Mouse (Mus musculus) heart, postnatal 0 days (tissue): ENCODE results near the gene Msh5. TPM values are rescaled to one million over a fixed set of nuclear protein-coding genes. Genes with fewer than 3 reads are reported as not detected.
"Not testable (repeated sequence)": the region's sequence is repeated elsewhere in the genome, so short reads cannot be mapped to it uniquely, and the experiment has no call there.

Experiments used
- ATAC-seq: fragments of 200-750 bp; cut with Nextera tagmentation; 2 replicates; pipeline ENCODE4 v1.8.0; 2017; ENCODE audit warnings: low read depth, moderate number of reproducible peaks, moderate library complexity; ENCODE audit not compliant: insufficient read depth
- DNase-seq: peaks from one replicate; pipeline ENCODE4 v3.0.0-alpha.2; 2016; ENCODE audit warnings: low spot score
- H3K27ac ChIP-seq: fragments of 300-500 bp; sonication (generic); 2 replicates; pipeline ENCODE4 v1.5.1; 2014; ENCODE audit warnings: low read depth, mild to moderate bottlenecking
- H3K27me3 ChIP-seq: fragments of 300-500 bp; sonication (generic); 2 replicates; pipeline ENCODE4 v1.6.1; 2014; ENCODE audit warnings: low read length, mixed read lengths; ENCODE audit not compliant: control insufficient read depth, insufficient read depth
- H3K36me3 ChIP-seq: fragments of 300-500 bp; sonication (generic); replicated peaks from 2 replicates; pipeline ENCODE4 v1.6.1; 2014; ENCODE audit warnings: low read length, mixed read lengths; ENCODE audit not compliant: control insufficient read depth, insufficient read depth
- H3K4me1 ChIP-seq: fragments of 300-500 bp; sonication (generic); 2 replicates; pipeline ENCODE4 v1.6.1; 2014; ENCODE audit warnings: antibody characterized with exemption; ENCODE audit not compliant: control insufficient read depth, insufficient read depth
- H3K4me2 ChIP-seq: fragments of 300-500 bp; sonication (generic); 2 replicates; pipeline ENCODE4 v1.6.1; 2014; ENCODE audit warnings: low read depth, mild to moderate bottlenecking, low read length, moderate library complexity
- H3K4me3 ChIP-seq: fragments of 300-500 bp; sonication (generic); 2 replicates; pipeline ENCODE4 v1.5.1; 2014; ENCODE audit warnings: low read depth, low read length
- H3K9ac ChIP-seq: fragments of 300-500 bp; sonication (generic); replicated peaks from 2 replicates; pipeline ENCODE4 v1.6.1; 2014; ENCODE audit warnings: low read depth, low read length, mixed read lengths
- H3K9me3 ChIP-seq: fragments of 300-500 bp; sonication (generic); replicated peaks from 2 replicates; pipeline ENCODE4 v1.6.1; 2016; ENCODE audit warnings: low read length; ENCODE audit not compliant: control insufficient read depth
- CTCF ChIP-seq: IDR thresholded peaks from 2 replicates; pipeline ENCODE4 v1.5.1; 2016; ENCODE audit warnings: antibody characterized with exemption, control low read depth, low read depth
- EP300 ChIP-seq: IDR thresholded peaks from 2 replicates; pipeline ENCODE4 v1.6.1; 2016; ENCODE audit warnings: antibody characterized with exemption, low read depth
- WGBS: fragments of 180-500 bp; shearing (Covaris S2); extraction: QIAGEN DNeasy Blood & Tissue Kit; methylation state at CpG from one replicate; pipeline ENCODE4 v1.1.7; 2014; 5-methylcytosine and 5-hydroxymethylcytosine counted together
- polyA plus RNA-seq: library from polyadenylated mRNA; unstranded; fragments of >200 nt; fragmentation: Nextera tagmentation; extraction: Ambion mirVana; gene quantifications from 2 replicates; pipeline ENCODE4 v1.2.1, GENCODE M21; 2015
- total RNA-seq: library from RNA; depleted of rRNA; stranded (reverse); fragments of >200 nt; gene quantifications from 2 replicates; pipeline ENCODE4 v1.2.3, GENCODE M21; 2014; ENCODE audit warnings: low replicate concordance

Msh5 gene
- total and polyA plus RNA-seq, 2 experiments from 2014 or later: 1.2 to 1.4 TPM

- peak overlapping the region; percentile 98 for H3K4me2 ChIP-seq
- no peak for DNase-seq
- H3K4me3 ChIP-seq: no peak overlapping the region
- no peak overlapping the region for H3K9ac ChIP-seq
- TF ChIP-seq EP300 (no peak), CTCF (no peak)
- ATAC-seq: no peak
- H3K27ac ChIP-seq: no peak overlapping the region
- peaks cover 35% of the 10 kb centered on the region for H3K36me3 ChIP-seq
- 60% methylated on average over 9 of the region's 9 CpGs for WGBS
- H3K9me3 ChIP-seq: no peaks in the 10 kb centered on the region
- H3K27me3 ChIP-seq: no peaks in the 10 kb centered on the region
- peaks cover 29% of the 10 kb centered on the region for H3K4me1 ChIP-seq
Measured at GRCm38 (mm10) chr17:35003022-35003838, 43.3 kb downstream of the Msh5 start.

GRCm38 (mm10) chr17:35002153-35002865, 44.2 kb downstream of the Msh5 start:
- Histone ChIP-seq H3K9ac (peak overlapping the region; percentile 88), H3K4me3 (peak overlapping the region; percentile 97)

GRCm38 (mm10) chr17:35001452-35002152, 44.9 kb downstream of the Msh5 start:
- Histone ChIP-seq H3K4me3 (peak overlapping the region; percentile 97), H3K4me2 (peak overlapping the region; percentile 98), H3K36me3 (peaks cover 36% of the 10 kb centered on the region), H3K27me3 (no peaks in the 10 kb centered on the region), H3K9ac (peak overlapping the region; percentile 88), H3K4me1 (peaks cover 29% of the 10 kb centered on the region), H3K27ac (peak overlapping the region; percentile 99), H3K9me3 (no peaks in the 10 kb centered on the region)
- TF ChIP-seq EP300: no peak
- no peak for TF ChIP-seq CTCF
- peak; percentile 24 for DNase-seq
- 1% methylated on average over 35 of the region's 35 CpGs for WGBS
- ATAC-seq: no peak

More at GRCm38 (mm10) chr17:35002153-35002865, 44.2 kb downstream of the Msh5 start:
- Histone ChIP-seq H3K27ac (peak overlapping the region; percentile 99), H3K4me2 (peak overlapping the region; percentile 98), H3K9me3 (no peaks in the 10 kb centered on the region), H3K36me3 (peaks cover 36% of the 10 kb centered on the region), H3K27me3 (no peaks in the 10 kb centered on the region), H3K4me1 (peaks cover 29% of the 10 kb centered on the region)
- ATAC-seq (no peak), DNase-seq (peak; percentile 36)
- TF ChIP-seq EP300: no peak
- no peak for TF ChIP-seq CTCF
- 9% methylated on average over 12 of the region's 12 CpGs for WGBS

DNA sequence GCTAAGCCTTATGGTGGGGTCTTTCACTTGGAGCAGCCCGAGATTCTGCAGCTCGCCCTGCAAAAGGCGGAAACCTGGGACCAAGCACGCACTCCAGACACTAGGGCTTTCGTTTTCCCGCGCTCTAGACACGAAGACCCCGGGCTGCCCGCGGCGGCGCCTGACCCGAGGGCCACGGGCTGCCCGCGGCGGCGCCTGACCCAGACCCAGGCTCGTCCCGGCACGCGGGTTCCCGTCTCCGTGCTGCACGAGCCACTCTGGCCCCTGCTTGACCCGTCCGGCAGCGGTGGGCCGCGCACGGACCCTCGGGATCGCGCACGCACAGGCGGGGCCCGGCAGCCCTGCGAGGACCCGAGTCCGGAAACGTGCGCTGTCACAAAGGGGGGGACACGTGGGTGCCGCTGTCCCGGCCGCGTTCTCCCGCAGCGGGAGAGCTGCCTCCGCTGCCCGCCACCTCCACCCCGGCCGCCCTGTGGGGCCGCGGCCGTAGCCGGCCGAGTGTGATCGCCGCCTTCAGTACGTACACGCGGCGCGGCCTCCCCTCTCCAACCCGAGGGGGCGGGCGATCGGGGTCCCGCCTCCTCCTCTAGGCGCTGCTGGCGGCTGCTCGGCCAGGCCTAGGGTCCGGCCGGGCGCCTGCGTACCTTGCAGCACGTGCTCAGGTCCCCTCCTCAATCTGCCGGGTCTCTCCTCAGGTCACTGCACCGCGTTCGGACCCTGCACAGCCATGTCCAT, 45.7 kb downstream of the Msh5 start, which contains the start of gene Vars:
TSS of gene Vars (plus strand) at position 271 of the 735 bp plus-strand sequence.
- TF ChIP-seq CTCF (no peak), EP300 (peak; percentile 86)
- Histone ChIP-seq H3K9ac (peak within 1 kb of the TSS; percentile 88), H3K27ac (peak within 1 kb of the TSS; percentile 99), H3K9me3 (no peaks in the 10 kb centered on the region), H3K4me2 (peak within 1 kb of the TSS; percentile 98), H3K36me3 (peaks cover 36% of the 10 kb centered on the region), H3K27me3 (no peaks in the 10 kb centered on the region), H3K4me1 (peaks cover 29% of the 10 kb centered on the region), H3K4me3 (peak within 1 kb of the TSS; percentile 97)
- ATAC-seq (peak; percentile 89), DNase-seq (peak; percentile 75)
- WGBS: under 1% methylated on average over 67 of the region's 83 CpGs

- Histone ChIP-seq H3K4me1 (peaks cover 29% of the 10 kb centered on the region), H3K4me2 (peak overlapping the region; percentile 98), H3K36me3 (peaks cover 28% of the 10 kb centered on the region), H3K9ac (peak overlapping the region; percentile 88), H3K4me3 (peak overlapping the region; percentile 97), H3K27ac (peak overlapping the region; percentile 99)
- not testable (repeated sequence) for H3K9me3 ChIP-seq, H3K27me3 ChIP-seq, DNase-seq, ATAC-seq
- WGBS: 18% methylated on average over 28 of the region's 32 CpGs
Measured at GRCm38 (mm10) chr17:34999871-35000716, 46.5 kb downstream of the Msh5 start.
